Mouse (Mus musculus) layer of hippocampus, adult 6 months (tissue): ENCODE data around the gene Cfap70. TPM values are rescaled to one million over a fixed set of nuclear protein-coding genes. Genes with fewer than 3 reads are reported as not detected.

Source experiments
- long read RNA-seq, 2 experiments: library from polyadenylated mRNA; unstranded; transcript quantifications; one replicate each; pipeline ENCODE4 v2.0.0; 2019 to 2020
- polyA plus RNA-seq: library from polyadenylated mRNA; unstranded; fragments of <200 nt; fragmentation: Nextera tagmentation; gene quantifications from 2 replicates; pipeline ENCODE4 v1.2.3, GENCODE M21; 2021

Gene Cfap70
- polyA plus RNA-seq, result 0.79 and 2.3 TPM in 2 replicates
- long read RNA-seq, experiment 1, partial matches to known transcripts, result 2 of 4 reads
- long read RNA-seq, experiment 1, other reads (novel, unspliced or antisense), result 2 of 4 reads
- long read RNA-seq, experiment 2, partial matches to known transcripts, result 0 of 3 reads
- long read RNA-seq, experiment 2, other reads (novel, unspliced or antisense), result 3 of 3 reads

GRCm38 (mm10) chr14:20451765-20452331, at the start of gene Cfap70:
TSS of gene Cfap70 (minus strand) at chr14:20452226.

GRCm38 (mm10) chr14:20496603-20497002, 44.6 kb upstream of the Cfap70 start, which contains the start of gene Mss51:
TSS of gene Mss51 (minus strand) at chr14:20496901.

GRCm38 (mm10) chr14:20479291-20480194, 27.5 kb upstream of the Cfap70 start, which contains the start of gene Anxa7:
TSS of gene Anxa7 (minus strand) at chr14:20480133.

DNA sequence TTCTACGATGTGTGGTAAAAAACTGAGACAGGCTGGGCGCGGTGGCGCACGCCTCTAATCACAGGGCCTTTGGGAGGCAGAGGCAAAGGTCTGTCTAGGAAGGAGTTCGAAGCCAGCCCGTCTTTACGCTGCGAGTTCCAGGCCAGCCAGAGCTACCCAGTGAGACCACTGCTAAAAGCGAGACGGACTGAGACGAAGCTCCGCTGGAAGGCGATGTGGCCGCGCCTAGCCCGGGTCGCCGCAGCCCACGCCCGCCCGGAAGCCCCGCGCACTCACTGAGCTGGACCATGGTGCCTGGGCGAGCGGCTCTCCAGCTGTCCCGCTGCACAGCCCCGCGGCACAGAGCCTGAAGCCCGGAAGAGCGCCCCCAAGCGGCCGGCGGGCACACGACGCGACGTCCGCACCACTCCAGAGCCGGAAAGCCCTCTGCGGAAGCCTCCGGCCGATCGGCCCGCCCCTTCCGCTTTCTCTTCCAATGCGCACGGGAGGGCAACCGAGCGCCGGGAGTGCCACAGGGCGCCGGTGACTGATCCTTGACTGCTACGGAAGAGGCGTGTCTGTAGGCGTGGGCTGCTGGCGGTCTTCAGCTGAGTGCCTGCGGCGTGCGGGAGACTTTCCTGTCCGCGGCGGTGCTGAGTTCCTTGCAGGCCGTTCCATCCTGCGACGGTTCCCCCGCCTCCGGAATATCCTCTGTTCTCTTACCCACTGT, 58.7 kb downstream of the Cfap70 start, which contains the start of gene Mrps16:
Gene Mrps16 (minus strand): TSS at position 430 of the 709 bp plus-strand sequence.

DNA sequence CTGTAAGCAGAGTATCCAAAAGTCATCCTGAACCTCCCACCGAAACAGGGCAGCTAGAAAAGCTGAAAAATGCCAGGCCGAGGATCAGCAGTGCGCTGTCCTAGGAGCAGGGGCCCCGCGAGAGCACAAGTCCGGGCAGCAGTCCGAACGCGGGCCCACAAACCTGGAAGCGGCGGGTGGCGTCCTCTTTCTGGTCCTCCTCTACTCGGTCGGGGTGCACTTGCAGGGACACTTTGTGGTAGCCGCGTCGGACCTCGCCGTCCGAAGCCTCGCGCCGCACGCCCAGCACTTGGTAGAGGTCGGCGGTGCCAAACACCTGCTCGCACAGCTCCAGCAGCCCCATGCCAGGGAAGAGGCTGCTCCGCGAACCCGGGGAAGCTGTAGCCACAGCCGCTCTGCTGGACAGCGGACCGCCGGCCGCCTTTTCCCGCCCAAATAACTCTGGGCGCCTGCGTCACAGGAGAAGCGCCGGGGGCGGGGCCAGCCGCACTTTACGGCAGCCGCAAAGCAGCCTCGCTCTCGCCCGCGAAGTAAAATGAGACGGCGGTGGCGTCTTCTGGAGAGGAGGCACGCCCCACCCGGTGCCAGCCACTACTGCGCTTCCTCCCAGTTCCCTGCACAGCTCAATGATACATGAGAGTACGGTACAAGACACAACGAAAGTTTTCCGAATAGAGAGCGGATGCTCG, 63.4 kb downstream of the Cfap70 start, which contains the start of gene Dnajc9:
Gene Dnajc9 (minus strand): TSS at position 470 of the 689 bp plus-strand sequence.

DNA sequence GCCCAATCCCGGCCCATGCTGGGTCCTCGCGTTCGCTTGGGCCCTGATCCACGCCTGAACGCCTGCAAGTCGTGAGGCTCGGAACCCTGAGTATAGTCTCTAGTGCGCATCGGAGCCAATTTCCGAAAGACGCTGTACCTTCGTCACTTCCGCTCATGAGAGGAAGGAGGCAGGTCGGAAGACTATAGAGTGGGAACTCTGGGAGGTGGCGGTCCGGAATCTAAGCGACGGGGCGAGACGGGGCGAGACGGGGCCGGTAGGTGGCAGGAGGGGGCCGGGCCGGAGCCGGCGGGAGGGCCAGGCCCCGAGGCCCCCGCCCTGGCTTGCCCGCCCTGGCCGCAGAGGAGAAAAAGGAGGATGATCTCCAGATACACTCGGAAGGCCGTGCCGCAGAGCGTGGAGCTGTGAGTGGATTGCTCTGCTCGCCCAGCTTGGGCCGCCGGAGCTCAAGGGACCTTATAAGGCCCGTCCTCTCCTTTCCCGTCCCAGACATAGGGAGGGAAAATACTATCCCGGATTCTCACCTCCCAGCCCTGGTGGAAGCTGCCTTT, 104.0 kb downstream of the Cfap70 start, which contains the start of the genes Ecd and Fam149b:
Gene Ecd (minus strand): TSS at position 131 of the 551 bp plus-strand sequence.
Gene Fam149b (plus strand): TSS at position 172 of the 551 bp plus-strand sequence.

Other genes starting within 250 kb of the Cfap70 start
- gene Kcnk16, start 183.0 kb downstream of the Cfap70 start, polyA plus RNA-seq, result not detected in 2 replicates
- 7.2 and 7.9 TPM in 2 replicates for gene Nudt13, start 157.5 kb downstream of the Cfap70 start, polyA plus RNA-seq
- gene Ecd, start 104.1 kb downstream of the Cfap70 start, polyA plus RNA-seq, result 25.5 and 32.7 TPM in 2 replicates
- gene Fam149b, start 104.1 kb downstream of the Cfap70 start, polyA plus RNA-seq, result 4.3 and 5.6 TPM in 2 replicates
- 31.0 and 32.9 TPM in 2 replicates for gene Dnajc9, start 63.3 kb downstream of the Cfap70 start, polyA plus RNA-seq
- 99.0 and 103 TPM in 2 replicates for gene Mrps16, start 58.6 kb downstream of the Cfap70 start, polyA plus RNA-seq
- 50.7 and 53.0 TPM in 2 replicates for gene Anxa7, start 27.9 kb upstream of the Cfap70 start, polyA plus RNA-seq
- gene Mss51, start 44.7 kb upstream of the Cfap70 start, polyA plus RNA-seq, result not detected in 2 replicates
- gene Ppp3cb, start 94.3 kb upstream of the Cfap70 start, polyA plus RNA-seq, result 34.7 and 35.9 TPM in 2 replicates
- 12.2 and 13.1 TPM in 2 replicates for gene Usp54, start 188.8 kb upstream of the Cfap70 start, polyA plus RNA-seq
- 0.39 and 0.40 TPM in 2 replicates for gene Myoz1, start 204.3 kb upstream of the Cfap70 start, polyA plus RNA-seq
- gene Synpo2l, start 216.1 kb upstream of the Cfap70 start, polyA plus RNA-seq, result 0.05 TPM in 1 of 2 replicates, not detected in the other
- gene Sec24c, start 222.1 kb upstream of the Cfap70 start, polyA plus RNA-seq, result 85.1 and 93.5 TPM in 2 replicates
- gene Fut11, start 242.7 kb upstream of the Cfap70 start, polyA plus RNA-seq, result 9.2 and 10.3 TPM in 2 replicates